Mouse (Mus musculus) limb, embryonic 12.5 days (tissue): ENCODE measurements at regions not wholly inside any gene's neighbourhood (a gene's known extent, or its start where the extent isn't known, plus 50 kb on each side); places are given as distances from the start of the nearest gene placed in this dataset.
A peak's percentile ranks its signal among the peaks of the same experiment; 100 is the strongest.

Source experiments
- ATAC-seq: fragments of 200-750 bp; cut with Nextera tagmentation; 2 replicates; pipeline ENCODE4 v1.8.0; 2017; ENCODE audit warnings: low read depth, moderate TSS enrichment; ENCODE audit not compliant: insufficient number of reproducible peaks, insufficient read depth, low FRiP score, low TSS enrichment
- H3K27ac ChIP-seq: fragments of 300-500 bp; sonication (generic); 2 replicates; pipeline ENCODE4 v1.5.1; 2016; ENCODE audit warnings: mild to moderate bottlenecking, moderate library complexity
- H3K27me3 ChIP-seq: fragments of 300-500 bp; sonication (generic); 2 replicates; pipeline ENCODE4 v1.6.1; 2016; ENCODE audit warnings: mild to moderate bottlenecking, moderate library complexity
- H3K36me3 ChIP-seq: fragments of 300-500 bp; sonication (generic); 2 replicates; pipeline ENCODE4 v1.6.1; 2016; ENCODE audit warnings: mild to moderate bottlenecking, moderate library complexity
- H3K4me1 ChIP-seq: fragments of 300-500 bp; sonication (generic); replicated peaks from 2 replicates; pipeline ENCODE4 v1.6.1; 2016
- H3K4me2 ChIP-seq: fragments of 300-500 bp; sonication (generic); 2 replicates; pipeline ENCODE4 v1.6.1; 2016; ENCODE audit warnings: mild to moderate bottlenecking, moderate library complexity
- H3K4me3 ChIP-seq: fragments of 300-500 bp; sonication (generic); replicated peaks from 2 replicates; pipeline ENCODE4 v1.5.1; 2016; ENCODE audit warnings: mild to moderate bottlenecking
- H3K9ac ChIP-seq: fragments of 300-500 bp; sonication (generic); replicated peaks from 2 replicates; pipeline ENCODE4 v1.6.1; 2016; ENCODE audit warnings: mild to moderate bottlenecking, moderate library complexity
- H3K9me3 ChIP-seq: fragments of 300-500 bp; sonication (generic); 2 replicates; pipeline ENCODE4 v1.6.1; 2016; ENCODE audit warnings: mild to moderate bottlenecking, moderate library complexity
- WGBS: fragments of 180-500 bp; shearing (Covaris S2); methylation state at CpG from one replicate; pipeline ENCODE4 v1.1.7; 2016; 5-methylcytosine and 5-hydroxymethylcytosine counted together

GRCm38 (mm10) chr4:81963112-81963511 is 520.5 kb upstream of the Mpdz start:
- ATAC-seq: no peak
- H3K36me3 ChIP-seq: no peaks in the 10 kb centered on the region
- H3K27ac ChIP-seq: no peak overlapping the region
- no peak overlapping the region for H3K4me2 ChIP-seq
- no peak overlapping the region for H3K4me3 ChIP-seq
- no peaks in the 10 kb centered on the region for H3K9me3 ChIP-seq
- no peak overlapping the region for H3K9ac ChIP-seq
- H3K4me1 ChIP-seq: peaks cover 6% of the 10 kb centered on the region; the same call in 1 of the 2 replicates
- 83% methylated on average over 10 of the region's 10 CpGs for WGBS
- H3K27me3 ChIP-seq: no peaks in the 10 kb centered on the region

GRCm38 (mm10) chr4:81962586-81962985 is 520.0 kb upstream of the Mpdz start:
- Histone ChIP-seq H3K9ac (no peak overlapping the region), H3K4me2 (no peak overlapping the region), H3K4me3 (no peak overlapping the region), H3K4me1 (peaks cover 6% of the 10 kb centered on the region; the same call in 1 of the 2 replicates), H3K9me3 (no peaks in the 10 kb centered on the region), H3K36me3 (no peaks in the 10 kb centered on the region), H3K27ac (no peak overlapping the region), H3K27me3 (no peaks in the 10 kb centered on the region)
- no peak for ATAC-seq
- WGBS: 65% methylated on average over 5 of the region's 5 CpGs

- 71% methylated on average over 16 of the region's 16 CpGs for WGBS
- Histone ChIP-seq H3K4me1 (peaks cover 12% of the 10 kb centered on the region; the same call in 1 of the 2 replicates), H3K4me3 (no peak overlapping the region), H3K9ac (no peak overlapping the region), H3K36me3 (no peaks in the 10 kb centered on the region), H3K27me3 (no peaks in the 10 kb centered on the region), H3K9me3 (no peaks in the 10 kb centered on the region), H3K4me2 (no peak overlapping the region), H3K27ac (no peak overlapping the region)
- no peak for ATAC-seq
Observed at GRCm38 (mm10) chr4:81960552-81961534, 518.2 kb upstream of the Mpdz start.

- Histone ChIP-seq H3K27ac (no peak overlapping the region), H3K9ac (no peak overlapping the region), H3K4me1 (peaks cover 19% of the 10 kb centered on the region), H3K27me3 (no peaks in the 10 kb centered on the region), H3K4me2 (no peak overlapping the region), H3K9me3 (no peaks in the 10 kb centered on the region), H3K4me3 (no peak overlapping the region), H3K36me3 (no peaks in the 10 kb centered on the region)
- 48% methylated on average over 6 of the region's 6 CpGs for WGBS
- ATAC-seq: no peak
Observed at GRCm38 (mm10) chr4:81956926-81957694, 514.5 kb upstream of the Mpdz start.

GRCm38 (mm10) chr4:81953023-81953422 is 510.4 kb upstream of the Mpdz start:
- 46% methylated on average over 4 of the region's 4 CpGs for WGBS
- ATAC-seq: no peak
- Histone ChIP-seq H3K27ac (no peak overlapping the region), H3K4me3 (no peak overlapping the region), H3K9ac (no peak overlapping the region), H3K4me1 (peaks cover 13% of the 10 kb centered on the region), H3K4me2 (no peak overlapping the region), H3K27me3 (no peaks in the 10 kb centered on the region), H3K36me3 (no peaks in the 10 kb centered on the region), H3K9me3 (no peaks in the 10 kb centered on the region)

GRCm38 (mm10) chr4:81937384-81937783 is 494.8 kb upstream of the Mpdz start:
- Histone ChIP-seq H3K27ac (no peak overlapping the region), H3K4me2 (no peak overlapping the region), H3K4me1 (no peaks in the 10 kb centered on the region), H3K4me3 (no peak overlapping the region), H3K27me3 (no peaks in the 10 kb centered on the region), H3K36me3 (no peaks in the 10 kb centered on the region), H3K9ac (no peak overlapping the region), H3K9me3 (no peaks in the 10 kb centered on the region)
- no peak for ATAC-seq
- WGBS: 59% methylated on average over 5 of the region's 5 CpGs

GRCm38 (mm10) chr4:81930956-81931355 is 488.3 kb upstream of the Mpdz start:
- Histone ChIP-seq H3K27ac (no peak overlapping the region), H3K27me3 (no peaks in the 10 kb centered on the region), H3K4me3 (no peak overlapping the region), H3K9me3 (no peaks in the 10 kb centered on the region), H3K9ac (no peak overlapping the region), H3K4me2 (no peak overlapping the region), H3K36me3 (no peaks in the 10 kb centered on the region), H3K4me1 (peaks cover 12% of the 10 kb centered on the region; the same call in 1 of the 2 replicates)
- no peak for ATAC-seq
- 82% methylated on average over 1 of the region's 1 CpGs for WGBS

GRCm38 (mm10) chr4:81928581-81929244 is 486.1 kb upstream of the Mpdz start:
- H3K9ac ChIP-seq: no peak overlapping the region
- 38% methylated on average over 9 of the region's 9 CpGs for WGBS

GRCm38 (mm10) chr4:81927176-81927714 is 484.6 kb upstream of the Mpdz start:
- Histone ChIP-seq H3K4me2 (no peak overlapping the region), H3K9me3 (no peaks in the 10 kb centered on the region), H3K4me1 (peaks cover 20% of the 10 kb centered on the region), H3K27me3 (no peaks in the 10 kb centered on the region), H3K4me3 (no peak overlapping the region), H3K9ac (no peak overlapping the region), H3K36me3 (no peaks in the 10 kb centered on the region), H3K27ac (0 out of 2 replicates have a peak overlapping the region, but pooled peaks have one; percentile 42)
- 47% methylated on average over 2 of the region's 2 CpGs for WGBS
- no peak for ATAC-seq

More at GRCm38 (mm10) chr4:81928581-81929244, 486.1 kb upstream of the Mpdz start:
- no peak overlapping the region for H3K4me3 ChIP-seq
- no peak for ATAC-seq
- H3K27ac ChIP-seq: no peak overlapping the region
- H3K9me3 ChIP-seq: no peaks in the 10 kb centered on the region
- peaks cover 20% of the 10 kb centered on the region for H3K4me1 ChIP-seq
- H3K4me2 ChIP-seq: no peak overlapping the region
- H3K27me3 ChIP-seq: no peaks in the 10 kb centered on the region
- H3K36me3 ChIP-seq: no peaks in the 10 kb centered on the region

GRCm38 (mm10) chr4:81926662-81927141 is 484.1 kb upstream of the Mpdz start:
- 71% methylated on average over 6 of the region's 6 CpGs for WGBS
- Histone ChIP-seq H3K4me3 (no peak overlapping the region), H3K27ac (no peak overlapping the region), H3K36me3 (no peaks in the 10 kb centered on the region), H3K9me3 (no peaks in the 10 kb centered on the region), H3K4me2 (no peak overlapping the region), H3K9ac (no peak overlapping the region), H3K27me3 (no peaks in the 10 kb centered on the region), H3K4me1 (peaks cover 20% of the 10 kb centered on the region)
- no peak for ATAC-seq
